Mouse (Mus musculus): ENCODE measurements at regions not wholly inside any gene's neighbourhood (a gene's known extent, or its start where the extent isn't known, plus 50 kb on each side); places are given as distances from the start of the nearest gene placed in this dataset.

- H3K27ac ChIP-seq (ENCODE audit: low read length): no peak overlapping the region
- no peak overlapping the region for H3K9ac ChIP-seq (ENCODE audit: low read depth, low read length)
- no peaks in the 10 kb centered on the region for H3K4me1 ChIP-seq (ENCODE audit: control insufficient read depth, low read depth, low read length)
- no peak overlapping the region for H3K4me3 ChIP-seq (ENCODE audit: low read depth, low read length)
- H3K4me2 ChIP-seq (ENCODE audit: low read depth, low read length): no peak overlapping the region
- no peaks in the 10 kb centered on the region for H3K27me3 ChIP-seq (ENCODE audit: control insufficient read depth, insufficient read depth, low read depth, low read length)
- no peaks in the 10 kb centered on the region for H3K36me3 ChIP-seq (ENCODE audit: control insufficient read depth, insufficient read depth)
- WGBS (ENCODE audit: insufficient replicate concordance): 14% methylated on average over 16 of the region's 16 CpGs
- no peaks in the 10 kb centered on the region; the same call in 1 of the 2 replicates for H3K9me3 ChIP-seq (replicated peaks; ENCODE audit: control insufficient read depth, low read length)
- no peak for ATAC-seq (ENCODE audit: low read depth)
These were observed 245.2 kb downstream of the Bcl11b start for GRCm38 (mm10) chr12:107757996-107758791.

GRCm38 (mm10) chr12:107759291-107759690, 244.1 kb downstream of the Bcl11b start:
- Histone ChIP-seq H3K36me3 (ENCODE audit: control insufficient read depth, insufficient read depth) (no peaks in the 10 kb centered on the region), H3K4me2 (ENCODE audit: low read depth, low read length) (no peak overlapping the region), H3K27ac (ENCODE audit: low read length) (no peak overlapping the region), H3K4me3 (ENCODE audit: low read depth, low read length) (no peak overlapping the region), H3K27me3 (ENCODE audit: control insufficient read depth, insufficient read depth, low read depth, low read length) (no peaks in the 10 kb centered on the region), H3K9ac (ENCODE audit: low read depth, low read length) (no peak overlapping the region), H3K4me1 (ENCODE audit: control insufficient read depth, low read depth, low read length) (no peaks in the 10 kb centered on the region), H3K9me3 (replicated peaks; ENCODE audit: control insufficient read depth, low read length) (no peaks in the 10 kb centered on the region; the same call in 1 of the 2 replicates)
- WGBS (ENCODE audit: insufficient replicate concordance): 44% methylated on average over 5 of the region's 5 CpGs
- no peak for ATAC-seq (ENCODE audit: low read depth)

GRCm38 (mm10) chr12:107759911-107760310, 243.5 kb downstream of the Bcl11b start:
- Histone ChIP-seq H3K36me3 (ENCODE audit: control insufficient read depth, insufficient read depth) (no peaks in the 10 kb centered on the region), H3K27me3 (ENCODE audit: control insufficient read depth, insufficient read depth, low read depth, low read length) (no peaks in the 10 kb centered on the region), H3K9me3 (replicated peaks; ENCODE audit: control insufficient read depth, low read length) (no peaks in the 10 kb centered on the region; the same call in 1 of the 2 replicates), H3K9ac (ENCODE audit: low read depth, low read length) (no peak overlapping the region), H3K4me2 (ENCODE audit: low read depth, low read length) (no peak overlapping the region), H3K4me3 (ENCODE audit: low read depth, low read length) (no peak overlapping the region), H3K27ac (ENCODE audit: low read length) (no peak overlapping the region), H3K4me1 (ENCODE audit: control insufficient read depth, low read depth, low read length) (no peaks in the 10 kb centered on the region)
- 52% methylated on average over 4 of the region's 4 CpGs for WGBS (ENCODE audit: insufficient replicate concordance)
- no peak for ATAC-seq (ENCODE audit: low read depth)

- no peak for ATAC-seq (ENCODE audit: low read depth)
- H3K4me3 ChIP-seq (ENCODE audit: low read depth, low read length): no peak overlapping the region
- H3K9ac ChIP-seq (ENCODE audit: low read depth, low read length): no peak overlapping the region
- H3K9me3 ChIP-seq (replicated peaks; ENCODE audit: control insufficient read depth, low read length): no peaks in the 10 kb centered on the region; the same call in 1 of the 2 replicates
- H3K27ac ChIP-seq (ENCODE audit: low read length): no peak overlapping the region
- 37% methylated on average over 4 of the region's 4 CpGs for whole genome bisulfite sequencing (ENCODE audit: insufficient replicate concordance)
- H3K4me1 ChIP-seq (ENCODE audit: control insufficient read depth, low read depth, low read length): no peaks in the 10 kb centered on the region
- no peak overlapping the region for H3K4me2 ChIP-seq (ENCODE audit: low read depth, low read length)
- H3K27me3 ChIP-seq (ENCODE audit: control insufficient read depth, insufficient read depth, low read depth, low read length): no peaks in the 10 kb centered on the region
- H3K36me3 ChIP-seq (ENCODE audit: control insufficient read depth, insufficient read depth): no peaks in the 10 kb centered on the region
These were observed 241.3 kb downstream of the Bcl11b start for GRCm38 (mm10) chr12:107762140-107762539.

GRCm38 (mm10) chr12:107769801-107770515, 233.4 kb downstream of the Bcl11b start:
- no peaks in the 10 kb centered on the region for H3K27me3 ChIP-seq (ENCODE audit: control insufficient read depth, insufficient read depth, low read depth, low read length)
- no peak overlapping the region for H3K4me2 ChIP-seq (ENCODE audit: low read depth, low read length)
- H3K4me3 ChIP-seq (ENCODE audit: low read depth, low read length): no peak overlapping the region
- H3K9ac ChIP-seq (ENCODE audit: low read depth, low read length): no peak overlapping the region
- ATAC-seq (ENCODE audit: low read depth): no peak
- H3K4me1 ChIP-seq (ENCODE audit: control insufficient read depth, low read depth, low read length): no peaks in the 10 kb centered on the region
- H3K9me3 ChIP-seq (replicated peaks; ENCODE audit: control insufficient read depth, low read length): no peaks in the 10 kb centered on the region
- no peak overlapping the region for H3K27ac ChIP-seq (ENCODE audit: low read length)
- no peaks in the 10 kb centered on the region for H3K36me3 ChIP-seq (ENCODE audit: control insufficient read depth, insufficient read depth)
- WGBS (ENCODE audit: insufficient replicate concordance): 51% methylated on average over 13 of the region's 13 CpGs

- H3K4me1 ChIP-seq (ENCODE audit: control insufficient read depth, low read depth, low read length): no peaks in the 10 kb centered on the region
- H3K27me3 ChIP-seq (ENCODE audit: control insufficient read depth, insufficient read depth, low read depth, low read length): no peaks in the 10 kb centered on the region
- ATAC-seq (ENCODE audit: low read depth): no peak
- no peak overlapping the region for H3K4me2 ChIP-seq (ENCODE audit: low read depth, low read length)
- H3K9me3 ChIP-seq (replicated peaks; ENCODE audit: control insufficient read depth, low read length): no peaks in the 10 kb centered on the region
- H3K27ac ChIP-seq (ENCODE audit: low read length): no peak overlapping the region
- no peak overlapping the region for H3K4me3 ChIP-seq (ENCODE audit: low read depth, low read length)
- WGBS (ENCODE audit: insufficient replicate concordance): 4% methylated on average over 5 of the region's 5 CpGs
- no peak overlapping the region for H3K9ac ChIP-seq (ENCODE audit: low read depth, low read length)
- H3K36me3 ChIP-seq (ENCODE audit: control insufficient read depth, insufficient read depth): no peaks in the 10 kb centered on the region
These were observed 232.9 kb downstream of the Bcl11b start for GRCm38 (mm10) chr12:107770516-107770836.

- Histone ChIP-seq H3K9me3 (replicated peaks; ENCODE audit: control insufficient read depth, low read length) (no peaks in the 10 kb centered on the region), H3K4me1 (ENCODE audit: control insufficient read depth, low read depth, low read length) (no peaks in the 10 kb centered on the region), H3K36me3 (ENCODE audit: control insufficient read depth, insufficient read depth) (no peaks in the 10 kb centered on the region), H3K4me2 (ENCODE audit: low read depth, low read length) (no peak overlapping the region), H3K4me3 (ENCODE audit: low read depth, low read length) (no peak overlapping the region), H3K27me3 (ENCODE audit: control insufficient read depth, insufficient read depth, low read depth, low read length) (no peaks in the 10 kb centered on the region), H3K9ac (ENCODE audit: low read depth, low read length) (no peak overlapping the region), H3K27ac (ENCODE audit: low read length) (no peak overlapping the region)
- no peak for ATAC-seq (ENCODE audit: low read depth)
- WGBS (ENCODE audit: insufficient replicate concordance): 61% methylated on average over 2 of the region's 2 CpGs
These were observed 232.1 kb downstream of the Bcl11b start for GRCm38 (mm10) chr12:107771325-107771724.

- WGBS (ENCODE audit: insufficient replicate concordance): 37% methylated on average over 3 of the region's 3 CpGs
- no peak for ATAC-seq (ENCODE audit: low read depth)
- H3K4me2 ChIP-seq (ENCODE audit: low read depth, low read length): no peak overlapping the region
- H3K36me3 ChIP-seq (ENCODE audit: control insufficient read depth, insufficient read depth): no peaks in the 10 kb centered on the region
- H3K27me3 ChIP-seq (ENCODE audit: control insufficient read depth, insufficient read depth, low read depth, low read length): no peaks in the 10 kb centered on the region
- H3K27ac ChIP-seq (ENCODE audit: low read length): no peak overlapping the region
- no peak overlapping the region for H3K9ac ChIP-seq (ENCODE audit: low read depth, low read length)
- no peaks in the 10 kb centered on the region for H3K9me3 ChIP-seq (replicated peaks; ENCODE audit: control insufficient read depth, low read length)
- no peaks in the 10 kb centered on the region for H3K4me1 ChIP-seq (ENCODE audit: control insufficient read depth, low read depth, low read length)
- no peak overlapping the region for H3K4me3 ChIP-seq (ENCODE audit: low read depth, low read length)
These were observed 231.6 kb downstream of the Bcl11b start for GRCm38 (mm10) chr12:107771809-107772208.

GRCm38 (mm10) chr12:107778046-107778445, 225.4 kb downstream of the Bcl11b start:
- H3K4me1 ChIP-seq (ENCODE audit: control insufficient read depth, low read depth, low read length): no peaks in the 10 kb centered on the region
- no peak overlapping the region for H3K27ac ChIP-seq (ENCODE audit: low read length)
- H3K4me2 ChIP-seq (ENCODE audit: low read depth, low read length): no peak overlapping the region
- H3K9me3 ChIP-seq (replicated peaks; ENCODE audit: control insufficient read depth, low read length): no peaks in the 10 kb centered on the region
- H3K9ac ChIP-seq (ENCODE audit: low read depth, low read length): no peak overlapping the region
- H3K27me3 ChIP-seq (ENCODE audit: control insufficient read depth, insufficient read depth, low read depth, low read length): no peaks in the 10 kb centered on the region
- ATAC-seq (ENCODE audit: low read depth): no peak
- no peaks in the 10 kb centered on the region for H3K36me3 ChIP-seq (ENCODE audit: control insufficient read depth, insufficient read depth)
- WGBS (ENCODE audit: insufficient replicate concordance): 53% methylated on average over 9 of the region's 9 CpGs
- H3K4me3 ChIP-seq (ENCODE audit: low read depth, low read length): no peak overlapping the region

All from liver, embryonic 16.5 days (tissue).